Mouse (Mus musculus): ENCODE data around the gene Ccdc154. TPM values are rescaled to one million over a fixed set of nuclear protein-coding genes. Genes with fewer than 3 reads are reported as not detected.
"Not testable (repeated sequence)": the region's sequence is repeated elsewhere in the genome, so short reads cannot be mapped to it uniquely, and the experiment has no call there.

Ccdc154 gene
- polyA plus RNA-seq (2015; fragmentation: Nextera tagmentation; extraction: Ambion mirVana): not detected in 2 replicates

DNA sequence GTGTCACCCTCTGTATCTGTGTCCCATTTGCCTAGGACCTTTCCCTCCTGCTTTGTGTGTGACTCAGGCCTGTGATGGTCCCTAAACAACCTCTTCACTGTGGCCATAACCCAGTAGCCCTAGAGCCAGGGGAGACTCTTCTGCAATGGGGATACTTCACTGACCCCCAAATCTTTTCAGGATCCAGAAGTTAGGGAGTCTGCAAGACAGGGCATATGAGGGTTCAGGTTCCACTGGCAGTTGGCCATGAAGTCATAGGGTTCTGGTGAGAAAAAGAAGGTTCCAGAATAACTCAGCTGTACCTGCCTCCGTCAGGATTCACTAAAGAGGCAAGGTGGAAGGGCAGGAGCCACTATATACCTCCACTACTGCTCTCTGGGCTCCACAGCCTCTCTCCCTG, at the start of gene Ccdc154:
TSS of gene Ccdc154 (plus strand) at position 301 of the 400 bp plus-strand sequence.
- WGBS (ENCODE audit: insufficient replicate concordance): 78% methylated on average over 1 of the region's 1 CpGs
- TF ChIP-seq CTCF (IDR thresholded peaks at IDR 0.05; ENCODE audit: low read depth) (no peak), EP300 (IDR thresholded peaks at IDR 0.05; ENCODE audit: low read depth) (no peak)
- Histone ChIP-seq H3K9me3 (ENCODE audit: low read length) (no peaks in the 10 kb centered on the region), H3K27ac (ENCODE audit: low read depth) (no peak within 1 kb of the TSS), H3K9ac (replicated peaks) (no peak within 1 kb of the TSS), H3K4me3 (ENCODE audit: low read depth, low read length) (no peak within 1 kb of the TSS), H3K27me3 (ENCODE audit: insufficient read depth, low read length) (no peaks in the 10 kb centered on the region), H3K4me1 (ENCODE audit: insufficient read depth) (no peaks in the 10 kb centered on the region), H3K36me3 (replicated peaks; ENCODE audit: insufficient read depth, low read length) (peaks cover 19% of the 10 kb centered on the region), H3K4me2 (ENCODE audit: low read depth, low read length) (no peak within 1 kb of the TSS)
- DNase-seq: no peak
- no peak for ATAC-seq

DNA sequence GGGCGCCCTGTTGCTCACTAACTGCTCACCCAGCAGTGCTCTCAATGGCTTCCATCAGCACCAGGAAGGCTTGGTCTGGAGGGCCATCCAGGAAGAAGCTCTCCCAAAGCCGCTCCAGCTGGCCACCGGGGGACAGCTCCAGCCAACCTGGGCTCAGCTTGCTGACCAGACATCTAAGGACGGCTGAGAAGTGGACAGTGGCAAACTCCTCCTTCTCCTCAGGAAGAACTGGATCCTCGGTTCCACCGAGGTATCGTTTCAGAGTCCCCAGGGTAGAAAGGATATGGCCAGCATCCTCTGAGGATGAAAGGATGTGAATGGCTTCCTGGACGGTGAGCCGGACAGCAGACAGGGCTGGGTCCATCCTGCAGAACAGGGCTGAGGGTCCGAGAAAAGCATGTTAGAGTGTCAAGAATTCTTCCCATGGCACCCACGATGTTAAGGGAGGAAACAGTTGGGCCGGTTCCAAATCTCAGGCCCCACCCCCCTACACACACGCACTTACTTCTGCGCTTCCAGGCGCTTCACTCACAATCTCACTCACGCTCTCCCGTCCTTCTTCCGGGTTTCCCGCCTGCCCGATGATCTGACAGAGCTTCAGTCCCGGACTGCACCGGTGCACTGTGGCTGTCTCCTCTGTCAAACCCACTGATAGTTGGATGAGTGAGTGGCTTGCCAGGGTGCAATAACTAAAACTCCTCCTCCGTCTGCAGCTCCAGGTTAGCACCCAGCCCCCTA, 47.2 kb upstream of the Ccdc154 start:
- peak overlapping the region; percentile 97 for H3K4me2 ChIP-seq (ENCODE audit: low read depth, low read length)
- H3K9me3 ChIP-seq (ENCODE audit: low read length): no peaks in the 10 kb centered on the region
- TF ChIP-seq CTCF (IDR thresholded peaks at IDR 0.05; ENCODE audit: low read depth): no peak
- TF ChIP-seq EP300 (IDR thresholded peaks at IDR 0.05; ENCODE audit: low read depth): no peak
- DNase-seq (peak; percentile 70), ATAC-seq (peak; percentile 58)
- H3K27me3 ChIP-seq (ENCODE audit: insufficient read depth, low read length): no peaks in the 10 kb centered on the region
- peaks cover 11% of the 10 kb centered on the region; the same call in 1 of the 2 replicates for H3K36me3 ChIP-seq (replicated peaks; ENCODE audit: insufficient read depth, low read length)
- WGBS (ENCODE audit: insufficient replicate concordance): 9% methylated on average over 23 of the region's 23 CpGs
- peak overlapping the region; percentile 47 for H3K9ac ChIP-seq (replicated peaks)
- H3K4me3 ChIP-seq (ENCODE audit: low read depth, low read length): peak overlapping the region; percentile 57
- H3K27ac ChIP-seq (ENCODE audit: low read depth): peak overlapping the region; percentile 63
- H3K4me1 ChIP-seq (ENCODE audit: insufficient read depth): peaks cover 15% of the 10 kb centered on the region

DNA sequence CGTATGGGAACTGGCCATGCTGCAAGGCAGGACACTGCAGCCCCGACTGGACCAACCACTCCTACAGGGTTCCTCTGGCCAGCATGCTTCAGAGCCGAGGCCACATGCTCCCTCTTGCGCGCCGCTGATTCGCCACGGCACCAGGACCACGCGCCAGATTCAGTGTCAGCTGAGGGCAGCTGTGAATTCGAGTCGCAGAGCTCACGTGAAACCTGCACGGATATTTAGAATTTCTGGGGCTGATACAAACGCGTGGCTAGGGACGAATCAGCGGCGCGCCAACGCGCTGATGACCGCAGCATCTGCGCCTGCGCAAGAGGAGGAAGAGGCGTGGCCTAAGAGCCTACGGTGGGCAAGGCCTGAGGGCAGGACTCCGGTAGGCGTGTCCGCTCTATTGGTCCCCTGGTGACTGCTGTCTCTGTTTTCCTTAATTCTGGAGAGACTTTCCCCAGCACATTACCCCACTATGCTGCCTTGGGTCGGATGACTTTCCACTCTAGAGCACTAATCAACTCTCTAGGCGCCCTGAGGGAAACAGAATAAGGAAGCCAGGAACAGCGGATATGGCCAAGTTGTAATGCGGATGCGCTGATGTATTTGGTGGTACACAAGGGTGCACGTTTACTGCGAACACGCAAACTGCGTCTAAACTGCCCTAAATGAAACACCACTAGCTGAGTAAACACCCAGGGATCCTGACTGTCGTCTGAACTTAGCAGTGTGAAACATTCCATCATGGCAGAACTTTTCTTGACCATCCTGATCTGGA, 46.4 kb upstream of the Ccdc154 start, which contains the start of gene Telo2:
TSS of gene Telo2 (minus strand) at position 304 of the 769 bp plus-strand sequence.
- DNase-seq: peak; percentile 94

DNA sequence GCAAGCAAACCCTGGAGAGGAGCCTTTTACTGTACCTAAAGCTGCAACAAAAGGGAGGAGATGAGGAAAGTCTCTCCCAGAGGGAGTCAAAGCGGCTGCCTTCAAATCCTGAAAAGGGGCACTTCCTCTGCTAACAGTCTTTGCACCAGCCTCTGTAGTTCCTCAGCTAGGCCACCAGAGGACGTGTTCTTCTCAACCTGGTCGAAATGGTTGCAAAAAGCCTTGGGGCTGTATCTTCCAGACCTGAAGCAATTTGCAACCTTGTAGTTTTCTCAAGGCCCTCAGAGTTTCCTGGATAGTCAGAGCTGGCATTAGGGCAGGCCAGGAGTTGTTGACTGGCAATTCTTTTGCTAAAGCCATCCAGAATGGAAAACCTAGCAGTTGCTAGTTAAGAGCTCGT, 45.0 kb upstream of the Ccdc154 start:
- H3K4me1 ChIP-seq (ENCODE audit: insufficient read depth): peaks cover 15% of the 10 kb centered on the region

More for the DNA sequence above, 46.4 kb upstream of the Ccdc154 start, which contains the start of gene Telo2:
- Histone ChIP-seq H3K9ac (replicated peaks) (peak within 1 kb of the TSS; percentile 47), H3K4me1 (ENCODE audit: insufficient read depth) (peaks cover 15% of the 10 kb centered on the region), H3K27me3 (ENCODE audit: insufficient read depth, low read length) (no peaks in the 10 kb centered on the region), H3K36me3 (replicated peaks; ENCODE audit: insufficient read depth, low read length) (peaks cover 5% of the 10 kb centered on the region; the same call in 1 of the 2 replicates), H3K4me2 (ENCODE audit: low read depth, low read length) (peak within 1 kb of the TSS; percentile 97), H3K27ac (ENCODE audit: low read depth) (peak within 1 kb of the TSS; percentile 63), H3K9me3 (ENCODE audit: low read length) (no peaks in the 10 kb centered on the region), H3K4me3 (ENCODE audit: low read depth, low read length) (peak within 1 kb of the TSS; percentile 57)
- WGBS (ENCODE audit: insufficient replicate concordance): 5% methylated on average over 40 of the region's 40 CpGs
- no peak for TF ChIP-seq EP300 (IDR thresholded peaks at IDR 0.05; ENCODE audit: low read depth)
- peak; percentile 95 for ATAC-seq

DNA sequence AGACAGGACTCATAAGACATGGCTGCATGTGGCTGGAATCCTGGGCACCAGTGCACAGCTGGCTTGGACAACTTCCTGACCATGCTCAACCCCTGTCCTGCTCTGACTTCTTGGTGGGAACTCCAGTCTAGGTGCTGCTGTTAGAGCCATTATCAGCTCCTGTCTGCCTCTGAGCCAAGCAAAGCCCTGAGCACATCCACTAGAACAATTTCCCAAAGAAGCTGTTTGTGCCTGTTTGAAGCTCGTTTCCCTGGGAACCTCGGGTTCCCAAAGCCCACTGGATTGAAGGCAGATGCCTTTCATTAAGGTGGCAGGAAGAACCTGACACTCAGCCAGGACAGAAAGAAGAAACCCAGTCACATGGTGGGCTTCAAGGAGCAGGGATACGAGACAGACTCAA, 41.9 kb upstream of the Ccdc154 start, which contains the start of gene Ptx4:
TSS of gene Ptx4 (plus strand) at position 355 of the 400 bp plus-strand sequence.
- 32% methylated on average over 3 of the region's 3 CpGs for WGBS (ENCODE audit: insufficient replicate concordance)
- no peak within 1 kb of the TSS for H3K27ac ChIP-seq (ENCODE audit: low read depth)
- H3K27me3 ChIP-seq (ENCODE audit: insufficient read depth, low read length): no peaks in the 10 kb centered on the region
- H3K4me3 ChIP-seq (ENCODE audit: low read depth, low read length): no peak within 1 kb of the TSS
- H3K36me3 ChIP-seq (replicated peaks; ENCODE audit: insufficient read depth, low read length): no peaks in the 10 kb centered on the region
- no peak within 1 kb of the TSS for H3K9ac ChIP-seq (replicated peaks)
- peaks cover 6% of the 10 kb centered on the region for H3K4me1 ChIP-seq (ENCODE audit: insufficient read depth)
- ATAC-seq: no peak
- TF ChIP-seq EP300 (IDR thresholded peaks at IDR 0.05; ENCODE audit: low read depth) (no peak), CTCF (IDR thresholded peaks at IDR 0.05; ENCODE audit: low read depth) (no peak)
- no peaks in the 10 kb centered on the region for H3K9me3 ChIP-seq (ENCODE audit: low read length)
- H3K4me2 ChIP-seq (ENCODE audit: low read depth, low read length): no peak within 1 kb of the TSS
- no peak for DNase-seq

More for the DNA sequence above, 45.0 kb upstream of the Ccdc154 start:
- H3K27ac ChIP-seq (ENCODE audit: low read depth): no peak overlapping the region
- H3K27me3 ChIP-seq (ENCODE audit: insufficient read depth, low read length): no peaks in the 10 kb centered on the region
- peaks cover 2% of the 10 kb centered on the region; the same call in 1 of the 2 replicates for H3K36me3 ChIP-seq (replicated peaks; ENCODE audit: insufficient read depth, low read length)
- ATAC-seq: no peak
- TF ChIP-seq CTCF (IDR thresholded peaks at IDR 0.05; ENCODE audit: low read depth): peak; percentile 63
- no peak for TF ChIP-seq EP300 (IDR thresholded peaks at IDR 0.05; ENCODE audit: low read depth)
- no peaks in the 10 kb centered on the region for H3K9me3 ChIP-seq (ENCODE audit: low read length)
- 35% methylated on average over 4 of the region's 4 CpGs for WGBS (ENCODE audit: insufficient replicate concordance)
- H3K4me2 ChIP-seq (ENCODE audit: low read depth, low read length): no peak overlapping the region
- H3K9ac ChIP-seq (replicated peaks): no peak overlapping the region
- H3K4me3 ChIP-seq (ENCODE audit: low read depth, low read length): no peak overlapping the region
- no peak for DNase-seq

DNA sequence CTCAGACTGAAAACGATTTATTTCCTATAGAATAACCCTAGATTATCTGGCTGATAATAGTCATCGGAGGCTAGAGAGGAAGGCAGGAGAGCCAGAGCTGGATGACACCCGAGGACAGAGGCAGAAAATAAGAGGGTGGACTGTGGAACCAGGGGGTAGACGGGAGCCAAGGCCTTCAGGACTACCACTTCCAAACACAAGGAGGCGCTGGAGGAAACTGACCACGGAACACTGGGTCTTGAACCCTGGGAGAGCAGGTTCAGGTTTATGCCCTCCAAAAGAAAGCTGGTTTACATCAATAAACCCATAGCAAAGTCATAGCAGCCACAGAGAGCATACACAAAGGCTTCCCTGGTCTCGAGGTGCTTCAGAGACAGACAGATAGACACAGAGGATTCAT, 38.3 kb upstream of the Ccdc154 start:
- 25% methylated on average over 7 of the region's 7 CpGs for whole genome bisulfite sequencing (ENCODE audit: insufficient replicate concordance)
- DNase-seq (peak; percentile 44), ATAC-seq (no peak)
- no peaks in the 10 kb centered on the region for H3K36me3 ChIP-seq (replicated peaks; ENCODE audit: insufficient read depth, low read length)
- H3K9ac ChIP-seq (replicated peaks): no peak overlapping the region
- H3K27ac ChIP-seq (ENCODE audit: low read depth): no peak overlapping the region
- H3K9me3 ChIP-seq (ENCODE audit: low read length): no peaks in the 10 kb centered on the region
- H3K27me3 ChIP-seq (ENCODE audit: insufficient read depth, low read length): no peaks in the 10 kb centered on the region
- H3K4me3 ChIP-seq (ENCODE audit: low read depth, low read length): no peak overlapping the region
- H3K4me1 ChIP-seq (ENCODE audit: insufficient read depth): peaks cover 14% of the 10 kb centered on the region
- TF ChIP-seq CTCF (IDR thresholded peaks at IDR 0.05; ENCODE audit: low read depth) (peak; percentile 63), EP300 (IDR thresholded peaks at IDR 0.05; ENCODE audit: low read depth) (no peak)
- H3K4me2 ChIP-seq (ENCODE audit: low read depth, low read length): no peak overlapping the region

DNA sequence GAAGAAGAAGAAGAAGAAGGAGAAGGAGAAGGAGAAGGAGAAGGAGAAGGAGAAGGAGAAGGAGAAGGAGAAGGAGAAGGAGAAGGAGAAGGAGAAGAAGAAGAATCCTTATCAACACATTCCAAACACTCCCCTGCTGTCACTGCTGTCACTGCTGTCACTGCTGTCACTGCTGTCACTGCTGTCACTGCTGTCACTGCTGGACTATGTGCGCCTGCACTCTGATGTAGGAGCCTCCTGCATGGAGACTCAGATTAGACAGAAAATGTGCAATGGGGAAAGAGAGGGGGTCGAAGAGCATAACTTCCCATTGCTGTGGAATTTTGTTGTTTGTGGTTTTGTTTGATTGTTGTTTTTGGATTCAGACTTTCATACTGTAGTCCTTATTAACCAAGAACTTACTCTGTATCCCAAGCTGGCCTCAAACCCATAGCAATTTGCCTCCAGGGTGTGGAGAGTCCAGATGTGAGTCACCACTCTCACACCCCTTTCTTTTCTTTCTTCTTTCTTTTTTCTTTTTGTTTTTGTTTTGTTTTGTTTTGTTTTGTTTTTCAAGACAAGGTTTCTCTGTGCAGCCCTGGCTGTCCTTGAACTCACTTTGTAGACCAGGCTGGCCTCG, 36.7 kb upstream of the Ccdc154 start:
- H3K9ac ChIP-seq (replicated peaks); ATAC-seq; H3K27ac ChIP-seq (ENCODE audit: low read depth); H3K36me3 ChIP-seq (replicated peaks; ENCODE audit: insufficient read depth, low read length); H3K27me3 ChIP-seq (ENCODE audit: insufficient read depth, low read length); H3K9me3 ChIP-seq (ENCODE audit: low read length); H3K4me2 ChIP-seq (ENCODE audit: low read depth, low read length); H3K4me3 ChIP-seq (ENCODE audit: low read depth, low read length); DNase-seq: not testable (repeated sequence)
- peaks cover 14% of the 10 kb centered on the region for H3K4me1 ChIP-seq (ENCODE audit: insufficient read depth)
- WGBS (ENCODE audit: insufficient replicate concordance): 62% methylated on average over 3 of the region's 3 CpGs

All from liver, postnatal 0 days (tissue).